Mouse (Mus musculus) heart, postnatal 4 days (tissue): ENCODE measurements around the gene Gimd1. TPM values are rescaled to one million over a fixed set of nuclear protein-coding genes. Genes with fewer than 3 reads are reported as not detected.
A peak's percentile ranks its signal among the peaks of the same experiment; 100 is the strongest.

ENCODE experiments used
- DNase-seq: peaks from one replicate; pipeline ENCODE4 v3.0.0; 2021
- total RNA-seq, 2 experiments: library from RNA; stranded (reverse); gene quantifications; 2 replicates each; pipeline ENCODE4 v1.2.3; 2021

Gimd1 gene
- not detected for total RNA-seq

- no peak for DNase-seq
Measured at GRCm38 (mm10) chr3:132629601-132630239, at the start of gene Gimd1. Gene Gimd1, plus strand, starts transcription at chr3:132629820.

- no peak for DNase-seq
Measured at GRCm38 (mm10) chr3:132581198-132581597, 48.4 kb upstream of the Gimd1 start.

GRCm38 (mm10) chr3:132582339-132582738, 47.3 kb upstream of the Gimd1 start:
- no peak for DNase-seq

- DNase-seq = no peak
Measured at GRCm38 (mm10) chr3:132585122-132585972, 44.3 kb upstream of the Gimd1 start.

- DNase-seq = no peak
Measured at GRCm38 (mm10) chr3:132588146-132588545, 41.5 kb upstream of the Gimd1 start.

- no peak for DNase-seq
Measured at GRCm38 (mm10) chr3:132590010-132590409, 39.6 kb upstream of the Gimd1 start.

GRCm38 (mm10) chr3:132590604-132591003, 39.0 kb upstream of the Gimd1 start:
- DNase-seq = no peak

GRCm38 (mm10) chr3:132628741-132629140, 879 bp upstream of the Gimd1 start:
- no peak for DNase-seq

GRCm38 (mm10) chr3:132633261-132633660, 3.6 kb downstream of the Gimd1 start:
- no peak for DNase-seq

GRCm38 (mm10) chr3:132637080-132637479, 7.5 kb downstream of the Gimd1 start:
- no peak for DNase-seq

GRCm38 (mm10) chr3:132644071-132644470, 14.5 kb downstream of the Gimd1 start:
- no peak for DNase-seq

- no peak for DNase-seq
Measured at GRCm38 (mm10) chr3:132646814-132647213, 17.2 kb downstream of the Gimd1 start.

- DNase-seq = no peak
Measured at GRCm38 (mm10) chr3:132649368-132649767, 19.7 kb downstream of the Gimd1 start.

GRCm38 (mm10) chr3:132650191-132650590, 20.6 kb downstream of the Gimd1 start:
- no peak for DNase-seq

- peak; percentile 10 for DNase-seq
Measured at GRCm38 (mm10) chr3:132651776-132652175, 22.2 kb downstream of the Gimd1 start.

- no peak for DNase-seq
Measured at GRCm38 (mm10) chr3:132653959-132654358, 24.3 kb downstream of the Gimd1 start.

- no peak for DNase-seq
Measured at GRCm38 (mm10) chr3:132655955-132656354, 26.3 kb downstream of the Gimd1 start.

GRCm38 (mm10) chr3:132677494-132677893, 47.9 kb downstream of the Gimd1 start:
- no peak for DNase-seq

GRCm38 (mm10) chr3:132683447-132684230, 54.0 kb downstream of the Gimd1 start, which contains the start of gene Tbck:
Gene Tbck, plus strand, starts transcription at chr3:132684144.
- peak; percentile 94 for DNase-seq

GRCm38 (mm10) chr3:132684231-132684928, 54.8 kb downstream of the Gimd1 start, which contains the start of gene Aimp1:
Gene Aimp1, minus strand, starts transcription at chr3:132684370.
- no peak for DNase-seq
